Mouse (Mus musculus): ENCODE results near the gene Trim17. TPM values are rescaled to one million over a fixed set of nuclear protein-coding genes. Genes with fewer than 3 reads are reported as not detected.

The Trim17 gene
- polyA plus RNA-seq, 1 experiment: 0.22 TPM

- peaks cover 7% of the 10 kb centered on the region for H3K36me3 ChIP-seq (ENCODE audit: control insufficient read depth, insufficient read depth)
- H3K79me3 ChIP-seq (ENCODE audit: low read depth): no peaks in the 10 kb centered on the region
- no peaks in the 10 kb centered on the region for H3K27me3 ChIP-seq (ENCODE audit: control insufficient read depth, insufficient read depth, insufficient read length)
- H3ac ChIP-seq (ENCODE audit: control insufficient read depth, insufficient read length, low read depth): no peak overlapping the region
- H3K4me3 ChIP-seq (ENCODE audit: insufficient read depth, poor library complexity, severe bottlenecking): no peak overlapping the region
- no peaks in the 10 kb centered on the region for H3K79me2 ChIP-seq (ENCODE audit: control insufficient read depth, insufficient read depth)
- no peak for TF ChIP-seq CTCF (IDR thresholded peaks at IDR 0.05; ENCODE audit: control insufficient read depth, insufficient read depth, insufficient read length)
- TF ChIP-seq MYOG (IDR thresholded peaks at IDR 0.05; ENCODE audit: control insufficient read depth, extremely low read depth, insufficient read length): no peak
- TF ChIP-seq CEBPB (IDR thresholded peaks at IDR 0.05; ENCODE audit: low read depth): no peak
- TF ChIP-seq USF1 (IDR thresholded peaks at IDR 0.05; ENCODE audit: low read depth): no peak
- TF ChIP-seq MAX (IDR thresholded peaks at IDR 0.05): no peak
- TF ChIP-seq MYOD1 (IDR thresholded peaks at IDR 0.05; ENCODE audit: control insufficient read depth, insufficient read length, low read depth): no peak
- no peak for TF ChIP-seq FOSL1 (IDR thresholded peaks at IDR 0.05; ENCODE audit: insufficient read depth, low read length, poor library complexity, severe bottlenecking)
These were observed 9.7 kb downstream of the Trim17 start for GRCm38 (mm10) chr11:58964216-58964615.

- TF ChIP-seq CEBPB (IDR thresholded peaks at IDR 0.05; ENCODE audit: low read depth) (no peak), USF1 (IDR thresholded peaks at IDR 0.05; ENCODE audit: low read depth) (no peak), CTCF (IDR thresholded peaks at IDR 0.05; ENCODE audit: control insufficient read depth, insufficient read depth, insufficient read length) (no peak), FOSL1 (IDR thresholded peaks at IDR 0.05; ENCODE audit: insufficient read depth, low read length, poor library complexity, severe bottlenecking) (no peak), MAX (IDR thresholded peaks at IDR 0.05) (no peak), MYOG (IDR thresholded peaks at IDR 0.05; ENCODE audit: control insufficient read depth, extremely low read depth, insufficient read length) (no peak), MYOD1 (IDR thresholded peaks at IDR 0.05; ENCODE audit: control insufficient read depth, insufficient read length, low read depth) (no peak)
- H3ac ChIP-seq (ENCODE audit: control insufficient read depth, insufficient read length, low read depth): no peak overlapping the region
- H3K79me3 ChIP-seq (ENCODE audit: low read depth): no peaks in the 10 kb centered on the region
- H3K36me3 ChIP-seq (ENCODE audit: control insufficient read depth, insufficient read depth): peaks cover 7% of the 10 kb centered on the region
- H3K4me3 ChIP-seq (ENCODE audit: insufficient read depth, poor library complexity, severe bottlenecking): no peak overlapping the region
- no peaks in the 10 kb centered on the region for H3K27me3 ChIP-seq (ENCODE audit: control insufficient read depth, insufficient read depth, insufficient read length)
- no peaks in the 10 kb centered on the region for H3K79me2 ChIP-seq (ENCODE audit: control insufficient read depth, insufficient read depth)
These were observed 10.7 kb downstream of the Trim17 start for GRCm38 (mm10) chr11:58965001-58965760.

DNA sequence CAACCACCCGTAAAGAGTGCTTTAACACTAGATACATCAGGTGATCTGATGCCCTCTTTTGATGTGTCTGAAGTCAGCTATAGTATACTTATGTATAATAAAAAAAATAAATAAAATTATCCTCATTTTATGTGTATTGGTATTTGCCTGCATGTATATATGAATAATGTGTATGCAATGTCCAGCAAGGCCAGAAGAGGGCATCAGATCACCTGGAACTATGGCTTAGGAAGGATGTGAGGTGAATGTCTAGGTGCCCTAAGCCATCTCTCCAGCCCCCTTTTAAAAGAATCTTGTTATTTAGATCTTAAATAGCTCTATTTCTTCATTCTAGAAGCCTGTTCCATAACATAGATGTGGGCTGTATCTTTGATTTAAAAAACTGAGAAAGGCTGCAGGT lies 12.9 kb downstream of the Trim17 start:
- Histone ChIP-seq H3K4me3 (ENCODE audit: insufficient read depth, poor library complexity, severe bottlenecking) (no peak overlapping the region), H3K79me3 (ENCODE audit: low read depth) (no peaks in the 10 kb centered on the region), H3ac (ENCODE audit: control insufficient read depth, insufficient read length, low read depth) (no peak overlapping the region), H3K36me3 (ENCODE audit: control insufficient read depth, insufficient read depth) (peaks cover 13% of the 10 kb centered on the region), H3K79me2 (ENCODE audit: control insufficient read depth, insufficient read depth) (no peaks in the 10 kb centered on the region), H3K27me3 (ENCODE audit: control insufficient read depth, insufficient read depth, insufficient read length) (no peaks in the 10 kb centered on the region)
- no peak for TF ChIP-seq USF1 (IDR thresholded peaks at IDR 0.05; ENCODE audit: low read depth)

DNA sequence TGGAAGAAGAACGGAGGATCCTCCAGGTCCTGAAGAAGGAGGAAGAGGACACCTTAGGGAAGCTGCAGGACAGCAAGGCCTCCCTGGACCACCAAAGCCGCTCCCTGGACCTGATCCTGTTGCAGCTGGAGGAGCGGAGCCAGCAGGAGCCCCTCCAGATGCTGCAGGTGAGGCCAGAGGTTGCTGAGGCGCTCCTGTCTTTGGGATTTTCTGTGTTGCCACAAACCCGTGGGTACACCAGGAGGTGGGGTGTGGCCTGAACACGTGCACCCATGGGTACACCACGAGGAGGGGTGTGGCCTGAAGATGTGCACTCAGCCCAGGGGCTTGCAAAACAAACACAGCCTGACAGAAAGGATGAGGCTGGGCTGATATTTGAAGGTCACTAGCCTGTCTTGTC lies 14.1 kb downstream of the Trim17 start:
- no peaks in the 10 kb centered on the region for H3K79me3 ChIP-seq (ENCODE audit: low read depth)
- H3K36me3 ChIP-seq (ENCODE audit: control insufficient read depth, insufficient read depth): peaks cover 13% of the 10 kb centered on the region
- no peaks in the 10 kb centered on the region for H3K27me3 ChIP-seq (ENCODE audit: control insufficient read depth, insufficient read depth, insufficient read length)
- peaks cover 2% of the 10 kb centered on the region for H3K79me2 ChIP-seq (ENCODE audit: control insufficient read depth, insufficient read depth)
- H3ac ChIP-seq (ENCODE audit: control insufficient read depth, insufficient read length, low read depth): no peak overlapping the region
- no peak overlapping the region for H3K4me3 ChIP-seq (ENCODE audit: insufficient read depth, poor library complexity, severe bottlenecking)
- TF ChIP-seq MYOD1 (IDR thresholded peaks at IDR 0.05; ENCODE audit: control insufficient read depth, insufficient read length, low read depth): no peak
- TF ChIP-seq MYOG (IDR thresholded peaks at IDR 0.05; ENCODE audit: control insufficient read depth, extremely low read depth, insufficient read length): no peak
- TF ChIP-seq USF1 (IDR thresholded peaks at IDR 0.05; ENCODE audit: low read depth): no peak
- no peak for TF ChIP-seq CTCF (IDR thresholded peaks at IDR 0.05; ENCODE audit: control insufficient read depth, insufficient read depth, insufficient read length)
- TF ChIP-seq FOSL1 (IDR thresholded peaks at IDR 0.05; ENCODE audit: insufficient read depth, low read length, poor library complexity, severe bottlenecking): no peak
- TF ChIP-seq MAX (IDR thresholded peaks at IDR 0.05): no peak
- TF ChIP-seq CEBPB (IDR thresholded peaks at IDR 0.05; ENCODE audit: low read depth): no peak

- peaks cover 2% of the 10 kb centered on the region for H3K79me3 ChIP-seq (ENCODE audit: low read depth)
- H3K4me3 ChIP-seq (ENCODE audit: insufficient read depth, poor library complexity, severe bottlenecking): no peak overlapping the region
- no peaks in the 10 kb centered on the region for H3K27me3 ChIP-seq (ENCODE audit: control insufficient read depth, insufficient read depth, insufficient read length)
- H3K36me3 ChIP-seq (ENCODE audit: control insufficient read depth, insufficient read depth): peaks cover 13% of the 10 kb centered on the region
- H3K79me2 ChIP-seq (ENCODE audit: control insufficient read depth, insufficient read depth): peaks cover 7% of the 10 kb centered on the region
- H3ac ChIP-seq (ENCODE audit: control insufficient read depth, insufficient read length, low read depth): no peak overlapping the region
- TF ChIP-seq MYOG (IDR thresholded peaks at IDR 0.05; ENCODE audit: control insufficient read depth, extremely low read depth, insufficient read length) (no peak), MAX (IDR thresholded peaks at IDR 0.05) (no peak), MYOD1 (IDR thresholded peaks at IDR 0.05; ENCODE audit: control insufficient read depth, insufficient read length, low read depth) (no peak), CEBPB (IDR thresholded peaks at IDR 0.05; ENCODE audit: low read depth) (no peak), CTCF (IDR thresholded peaks at IDR 0.05; ENCODE audit: control insufficient read depth, insufficient read depth, insufficient read length) (no peak), USF1 (IDR thresholded peaks at IDR 0.05; ENCODE audit: low read depth) (no peak), FOSL1 (IDR thresholded peaks at IDR 0.05; ENCODE audit: insufficient read depth, low read length, poor library complexity, severe bottlenecking) (no peak)
These were observed 14.5 kb downstream of the Trim17 start for GRCm38 (mm10) chr11:58969027-58969426.

GRCm38 (mm10) chr11:58969659-58970058 lies 15.2 kb downstream of the Trim17 start:
- TF ChIP-seq CEBPB (IDR thresholded peaks at IDR 0.05; ENCODE audit: low read depth): no peak
- TF ChIP-seq USF1 (IDR thresholded peaks at IDR 0.05; ENCODE audit: low read depth): no peak
- no peak for TF ChIP-seq MYOD1 (IDR thresholded peaks at IDR 0.05; ENCODE audit: control insufficient read depth, insufficient read length, low read depth)
- TF ChIP-seq CTCF (IDR thresholded peaks at IDR 0.05; ENCODE audit: control insufficient read depth, insufficient read depth, insufficient read length): no peak
- TF ChIP-seq MYOG (IDR thresholded peaks at IDR 0.05; ENCODE audit: control insufficient read depth, extremely low read depth, insufficient read length): no peak
- no peak for TF ChIP-seq FOSL1 (IDR thresholded peaks at IDR 0.05; ENCODE audit: insufficient read depth, low read length, poor library complexity, severe bottlenecking)
- TF ChIP-seq MAX (IDR thresholded peaks at IDR 0.05): no peak
- Histone ChIP-seq H3K27me3 (ENCODE audit: control insufficient read depth, insufficient read depth, insufficient read length) (no peaks in the 10 kb centered on the region), H3K4me3 (ENCODE audit: insufficient read depth, poor library complexity, severe bottlenecking) (no peak overlapping the region), H3ac (ENCODE audit: control insufficient read depth, insufficient read length, low read depth) (no peak overlapping the region), H3K36me3 (ENCODE audit: control insufficient read depth, insufficient read depth) (peaks cover 13% of the 10 kb centered on the region), H3K79me3 (ENCODE audit: low read depth) (peaks cover 7% of the 10 kb centered on the region), H3K79me2 (ENCODE audit: control insufficient read depth, insufficient read depth) (peaks cover 14% of the 10 kb centered on the region)

Data from C2C12 (cell line).